Mouse (Mus musculus) midbrain, embryonic 15.5 days (tissue): ENCODE data around the gene Cnnm2. TPM values are rescaled to one million over a fixed set of nuclear protein-coding genes. Genes with fewer than 3 reads are reported as not detected.
A peak's percentile ranks its signal among the peaks of the same experiment; 100 is the strongest.
"Not testable (repeated sequence)": the region's sequence is repeated elsewhere in the genome, so short reads cannot be mapped to it uniquely, and the experiment has no call there.

Experiments
- ATAC-seq: fragments of 200-750 bp; cut with Nextera tagmentation; replicated peaks from 2 replicates; pipeline ENCODE4 v1.8.0; 2017; ENCODE audit warnings: moderate TSS enrichment
- H3K27ac ChIP-seq: fragments of 300-500 bp; sonication (generic); 2 replicates; pipeline ENCODE4 v1.5.1; 2015; ENCODE audit warnings: mild to moderate bottlenecking, inconsistent platforms
- H3K27me3 ChIP-seq: fragments of 300-500 bp; sonication (generic); replicated peaks from 2 replicates; pipeline ENCODE4 v1.6.1; 2015; ENCODE audit warnings: inconsistent platforms
- H3K36me3 ChIP-seq: fragments of 300-500 bp; sonication (generic); replicated peaks from 2 replicates; pipeline ENCODE4 v1.6.1; 2015; ENCODE audit warnings: inconsistent platforms
- H3K4me1 ChIP-seq: fragments of 300-500 bp; sonication (generic); 2 replicates; pipeline ENCODE4 v1.6.1; 2015; ENCODE audit warnings: inconsistent platforms
- H3K4me2 ChIP-seq: fragments of 300-500 bp; sonication (generic); 2 replicates; pipeline ENCODE4 v1.6.1; 2015; ENCODE audit warnings: inconsistent platforms, mild to moderate bottlenecking, moderate library complexity
- H3K4me3 ChIP-seq: fragments of 300-500 bp; sonication (generic); 2 replicates; pipeline ENCODE4 v1.5.1; 2015; ENCODE audit warnings: mild to moderate bottlenecking, inconsistent platforms
- H3K9ac ChIP-seq: fragments of 300-500 bp; sonication (generic); 2 replicates; pipeline ENCODE4 v1.6.1; 2015; ENCODE audit warnings: mild to moderate bottlenecking, inconsistent platforms
- H3K9me3 ChIP-seq: fragments of 300-500 bp; sonication (generic); 2 replicates; pipeline ENCODE4 v1.6.1; 2016; ENCODE audit warnings: inconsistent platforms
- WGBS: fragments of 180-500 bp; shearing (Covaris S2); methylation state at CpG from one replicate; pipeline ENCODE4 v1.1.7; 2015; ENCODE audit warnings: mixed read lengths; 5-methylcytosine and 5-hydroxymethylcytosine counted together
- polyA plus RNA-seq: library from polyadenylated mRNA; unstranded; fragments of >200 nt; fragmentation: Nextera tagmentation; extraction: Ambion mirVana; gene quantifications from 2 replicates; pipeline ENCODE4 v1.2.1, GENCODE M21; 2015

Gene Cnnm2
- polyA plus RNA-seq, 1 experiment from 2014 or later: 7.8 TPM

GRCm38 (mm10) chr19:46735241-46735640, 26.2 kb upstream of the Cnnm2 start:
- no peak overlapping the region for H3K4me3 ChIP-seq
- 70% methylated on average over 5 of the region's 5 CpGs for WGBS

GRCm38 (mm10) chr19:46737106-46737505, 24.3 kb upstream of the Cnnm2 start:
- no peaks in the 10 kb centered on the region for H3K9me3 ChIP-seq
- H3K36me3 ChIP-seq: no peaks in the 10 kb centered on the region
- H3K27me3 ChIP-seq: no peaks in the 10 kb centered on the region
- H3K4me3 ChIP-seq: no peak overlapping the region
- H3K4me2 ChIP-seq: no peak overlapping the region
- H3K9ac ChIP-seq: no peak overlapping the region
- 82% methylated on average over 7 of the region's 7 CpGs for WGBS
- H3K4me1 ChIP-seq: no peaks in the 10 kb centered on the region
- no peak overlapping the region for H3K27ac ChIP-seq
- ATAC-seq: no peak

More at GRCm38 (mm10) chr19:46735241-46735640, 26.2 kb upstream of the Cnnm2 start:
- Histone ChIP-seq H3K9me3 (no peaks in the 10 kb centered on the region), H3K9ac (no peak overlapping the region), H3K4me2 (no peak overlapping the region), H3K36me3 (no peaks in the 10 kb centered on the region), H3K27ac (no peak overlapping the region), H3K4me1 (no peaks in the 10 kb centered on the region), H3K27me3 (no peaks in the 10 kb centered on the region)
- no peak for ATAC-seq

- Histone ChIP-seq H3K4me3 (no peak overlapping the region), H3K4me1 (0 out of 2 replicates have a peak, but pooled peaks cover 3% of the 10 kb centered on the region), H3K4me2 (no peak overlapping the region), H3K36me3 (no peaks in the 10 kb centered on the region), H3K27ac (peak overlapping the region; percentile 6; the same call in 1 of the 2 replicates), H3K9ac (no peak overlapping the region), H3K27me3 (no peaks in the 10 kb centered on the region), H3K9me3 (no peaks in the 10 kb centered on the region)
- WGBS: 51% methylated on average over 7 of the region's 7 CpGs
- no peak for ATAC-seq
Measured at GRCm38 (mm10) chr19:46740341-46741008, 20.9 kb upstream of the Cnnm2 start.

- Histone ChIP-seq H3K27me3 (no peaks in the 10 kb centered on the region), H3K4me2 (no peak overlapping the region), H3K9ac (no peak overlapping the region), H3K4me3 (no peak overlapping the region), H3K27ac (no peak overlapping the region), H3K9me3 (no peaks in the 10 kb centered on the region), H3K4me1 (0 out of 2 replicates have a peak, but pooled peaks cover 3% of the 10 kb centered on the region), H3K36me3 (no peaks in the 10 kb centered on the region)
- ATAC-seq: no peak
- WGBS: 48% methylated on average over 6 of the region's 6 CpGs
Measured at GRCm38 (mm10) chr19:46741574-46741973, 19.8 kb upstream of the Cnnm2 start.

GRCm38 (mm10) chr19:46744681-46745080, 16.7 kb upstream of the Cnnm2 start:
- Histone ChIP-seq H3K9me3 (no peaks in the 10 kb centered on the region), H3K4me1 (0 out of 2 replicates have a peak, but pooled peaks cover 3% of the 10 kb centered on the region), H3K27ac (no peak overlapping the region), H3K4me2 (0 out of 2 replicates have a peak overlapping the region, but pooled peaks have one; percentile 2), H3K9ac (no peak overlapping the region), H3K36me3 (no peaks in the 10 kb centered on the region), H3K27me3 (no peaks in the 10 kb centered on the region), H3K4me3 (no peak overlapping the region)
- ATAC-seq: peak; percentile 82
- 31% methylated on average over 9 of the region's 9 CpGs for WGBS

GRCm38 (mm10) chr19:46747799-46748198, 13.6 kb upstream of the Cnnm2 start:
- H3K9me3 ChIP-seq: no peaks in the 10 kb centered on the region
- no peaks in the 10 kb centered on the region for H3K27me3 ChIP-seq
- WGBS: 95% methylated on average over 3 of the region's 3 CpGs
- ATAC-seq: no peak
- no peak overlapping the region for H3K9ac ChIP-seq
- no peak overlapping the region for H3K27ac ChIP-seq
- no peak overlapping the region for H3K4me3 ChIP-seq
- no peaks in the 10 kb centered on the region for H3K36me3 ChIP-seq
- H3K4me1 ChIP-seq: 0 out of 2 replicates have a peak, but pooled peaks cover 3% of the 10 kb centered on the region
- no peak overlapping the region for H3K4me2 ChIP-seq

GRCm38 (mm10) chr19:46752235-46752634, 9.2 kb upstream of the Cnnm2 start:
- Histone ChIP-seq H3K9ac (no peak overlapping the region), H3K36me3 (no peaks in the 10 kb centered on the region), H3K27me3 (no peaks in the 10 kb centered on the region; the same call in 1 of the 2 replicates), H3K9me3 (no peaks in the 10 kb centered on the region), H3K4me3 (no peak overlapping the region), H3K27ac (no peak overlapping the region), H3K4me2 (no peak overlapping the region), H3K4me1 (no peaks in the 10 kb centered on the region)
- no peak for ATAC-seq
- WGBS: 89% methylated on average over 5 of the region's 5 CpGs

GRCm38 (mm10) chr19:46755066-46755465, 6.3 kb upstream of the Cnnm2 start:
- no peak overlapping the region for H3K9ac ChIP-seq
- H3K9me3 ChIP-seq: no peaks in the 10 kb centered on the region
- no peak for ATAC-seq
- H3K36me3 ChIP-seq: no peaks in the 10 kb centered on the region
- WGBS: 47% methylated on average over 9 of the region's 9 CpGs
- H3K4me3 ChIP-seq: no peak overlapping the region
- H3K27me3 ChIP-seq: peaks cover 2% of the 10 kb centered on the region
- H3K4me1 ChIP-seq: no peaks in the 10 kb centered on the region
- H3K27ac ChIP-seq: no peak overlapping the region
- H3K4me2 ChIP-seq: no peak overlapping the region

- no peak overlapping the region for H3K9ac ChIP-seq
- H3K36me3 ChIP-seq: no peaks in the 10 kb centered on the region
- WGBS: 88% methylated on average over 4 of the region's 4 CpGs
- no peak overlapping the region for H3K4me3 ChIP-seq
- H3K27me3 ChIP-seq: peaks cover 2% of the 10 kb centered on the region
- no peak for ATAC-seq
- H3K9me3 ChIP-seq: no peaks in the 10 kb centered on the region
- H3K27ac ChIP-seq: no peak overlapping the region
- H3K4me1 ChIP-seq: no peaks in the 10 kb centered on the region
- no peak overlapping the region for H3K4me2 ChIP-seq
Measured at GRCm38 (mm10) chr19:46756221-46756620, 5.2 kb upstream of the Cnnm2 start.

GRCm38 (mm10) chr19:46759096-46759495, 2.3 kb upstream of the Cnnm2 start:
- H3K4me1 ChIP-seq: peaks cover 20% of the 10 kb centered on the region
- H3K4me2 ChIP-seq: no peak overlapping the region
- no peaks in the 10 kb centered on the region for H3K9me3 ChIP-seq
- no peak for ATAC-seq
- H3K4me3 ChIP-seq: no peak overlapping the region
- H3K36me3 ChIP-seq: no peaks in the 10 kb centered on the region
- no peak overlapping the region for H3K27ac ChIP-seq
- H3K9ac ChIP-seq: no peak overlapping the region
- peaks cover 2% of the 10 kb centered on the region for H3K27me3 ChIP-seq
- 71% methylated on average over 8 of the region's 8 CpGs for WGBS

GRCm38 (mm10) chr19:46759909-46760308, 1.5 kb upstream of the Cnnm2 start:
- 90% methylated on average over 10 of the region's 10 CpGs for WGBS
- H3K4me2 ChIP-seq, ATAC-seq, H3K36me3 ChIP-seq, H3K27ac ChIP-seq, H3K4me3 ChIP-seq, H3K9me3 ChIP-seq, H3K9ac ChIP-seq, H3K27me3 ChIP-seq: not testable (repeated sequence)
- H3K4me1 ChIP-seq: peaks cover 28% of the 10 kb centered on the region

- Histone ChIP-seq H3K9me3 (no peaks in the 10 kb centered on the region), H3K9ac (peak overlapping the region; percentile 15; the same call in 1 of the 2 replicates), H3K4me2 (peak overlapping the region; percentile 96), H3K4me3 (peak overlapping the region; percentile 87), H3K4me1 (peaks cover 32% of the 10 kb centered on the region), H3K27me3 (peaks cover 2% of the 10 kb centered on the region), H3K27ac (peak overlapping the region; percentile 68), H3K36me3 (no peaks in the 10 kb centered on the region)
- ATAC-seq: peak; percentile 76
- WGBS: 18% methylated on average over 29 of the region's 29 CpGs
Measured at GRCm38 (mm10) chr19:46760375-46761160, 828 bp upstream of the Cnnm2 start.
